Mouse (Mus musculus) yolk sac, embryonic 10.5 days (tissue): ENCODE results near the gene Prelid3b.

ENCODE experiments used
- DNase-seq: peaks from one replicate; pipeline ENCODE4 v3.0.0-alpha.2; 2017; ENCODE audit warnings: low spot score

The Prelid3b gene

DNA sequence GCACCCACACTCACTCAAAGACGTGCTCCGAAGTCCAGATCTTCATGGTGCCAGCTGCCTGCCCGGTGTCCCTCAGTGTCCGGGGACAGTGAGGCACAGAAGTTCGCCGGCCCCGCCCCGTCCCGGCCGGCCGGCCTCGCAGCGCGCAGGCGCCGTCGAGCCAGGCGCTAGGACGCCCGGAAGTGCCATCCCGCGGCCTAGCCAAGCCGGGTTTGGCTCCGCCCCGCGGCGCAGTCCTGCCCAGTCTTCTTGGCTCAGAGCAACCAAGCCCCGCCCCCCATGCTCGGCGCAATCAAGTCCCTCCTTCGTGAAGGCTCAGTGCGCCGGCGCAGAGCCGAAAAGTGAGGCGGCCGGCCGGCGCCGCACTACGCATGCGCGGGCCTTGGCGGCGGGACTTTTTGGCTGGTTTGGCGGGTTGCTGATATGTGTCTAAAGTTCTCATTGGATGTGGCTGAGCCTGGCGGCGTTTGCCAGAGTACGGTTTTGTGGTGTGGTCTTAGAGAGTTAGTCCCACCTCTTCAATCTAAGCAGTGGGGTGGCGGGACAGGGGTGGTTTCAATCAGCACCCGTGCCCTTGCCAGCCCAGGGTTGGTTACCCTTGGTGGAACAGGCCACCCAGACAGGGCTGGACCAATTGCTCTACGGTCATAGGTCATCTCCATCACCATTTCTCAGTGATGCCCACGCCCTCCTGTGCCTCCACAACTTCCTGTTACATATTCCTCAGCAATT, at the start of gene Prelid3b:
TSS of gene Prelid3b (minus strand) at position 264 of the 732 bp plus-strand sequence.
- DNase-seq: peak; percentile 99

DNA sequence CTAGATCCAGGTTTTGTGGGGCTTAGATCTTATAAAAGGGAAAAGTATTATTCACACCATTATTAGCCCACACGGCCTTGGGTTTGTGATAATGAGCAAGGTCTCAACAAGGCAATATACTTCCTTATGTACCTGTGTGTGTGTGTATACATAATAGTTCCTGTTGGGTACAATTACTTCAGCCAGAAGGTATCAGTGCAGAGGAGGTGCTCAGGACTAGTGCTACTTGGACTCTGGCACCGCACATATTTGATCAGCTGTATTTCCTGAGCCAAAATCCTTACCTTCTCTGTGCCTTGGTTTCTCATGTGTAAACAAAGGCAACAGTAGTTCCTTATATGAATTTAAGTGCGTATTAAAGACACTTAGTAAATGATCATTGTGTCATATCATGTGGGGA, 49.3 kb upstream of the Prelid3b start:
- no peak for DNase-seq

DNA sequence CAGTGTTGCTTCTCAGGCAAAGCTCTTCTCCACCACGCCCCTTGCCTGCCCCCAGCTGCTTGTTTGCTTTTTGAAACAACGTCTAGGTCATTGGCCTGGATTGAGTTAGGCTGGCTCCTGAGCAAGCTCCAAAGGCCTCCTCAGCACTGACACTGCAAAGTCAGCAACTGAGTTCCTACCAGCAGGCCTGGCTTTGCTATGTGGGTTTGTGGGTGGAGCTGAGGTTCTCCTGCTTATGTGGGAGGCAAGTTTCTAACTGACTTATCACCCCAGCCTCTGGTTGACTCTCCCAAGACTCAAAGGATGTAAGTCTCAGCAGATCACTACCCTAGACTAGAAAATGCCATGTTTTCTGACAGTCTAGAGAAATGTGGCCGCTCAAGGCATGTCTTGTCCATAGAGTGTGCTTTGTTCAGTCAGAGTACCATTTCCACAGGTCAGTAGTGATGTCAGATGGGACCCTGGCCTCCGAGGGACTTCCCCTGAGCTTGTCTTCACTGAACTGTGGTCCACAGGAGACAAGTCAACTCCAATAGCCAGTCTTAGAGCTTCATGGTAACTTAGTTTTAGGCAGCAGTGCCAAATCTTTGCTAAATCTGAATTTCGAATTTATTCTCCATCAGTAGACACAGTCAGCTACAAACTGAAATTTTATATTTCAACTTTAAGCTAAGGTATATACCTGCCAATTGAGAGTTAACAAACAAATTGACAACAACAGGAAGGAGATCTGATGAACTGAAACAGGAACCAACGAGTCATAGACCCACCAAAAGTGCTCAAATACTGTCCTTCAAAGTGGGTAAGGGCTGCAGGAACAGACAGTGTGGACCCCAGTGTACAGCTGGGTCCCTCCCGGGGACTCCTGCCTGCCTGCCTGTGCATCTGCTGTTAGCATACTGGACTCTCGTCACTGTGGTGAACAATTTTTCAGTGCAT, 44.5 kb upstream of the Prelid3b start:
- DNase-seq: peak; percentile 74

DNA sequence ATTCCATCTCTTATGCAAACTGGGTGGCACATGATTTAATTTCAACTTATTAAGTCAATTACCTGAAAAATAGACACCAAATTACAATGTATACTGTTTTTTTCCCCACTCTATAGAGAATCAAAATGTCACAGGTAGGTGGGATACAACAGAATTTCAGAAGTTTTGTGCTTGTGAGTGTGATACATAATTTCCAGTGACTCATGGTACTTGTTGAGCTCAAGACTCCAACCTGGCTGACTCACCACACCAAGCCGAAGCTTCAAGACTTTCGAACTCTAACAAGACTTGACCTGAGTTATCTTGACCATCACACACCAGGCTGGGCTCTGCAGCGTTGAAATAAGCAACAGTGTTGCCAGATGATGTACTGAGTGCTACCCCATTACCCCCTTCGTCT, 42.0 kb upstream of the Prelid3b start:
- DNase-seq: no peak

DNA sequence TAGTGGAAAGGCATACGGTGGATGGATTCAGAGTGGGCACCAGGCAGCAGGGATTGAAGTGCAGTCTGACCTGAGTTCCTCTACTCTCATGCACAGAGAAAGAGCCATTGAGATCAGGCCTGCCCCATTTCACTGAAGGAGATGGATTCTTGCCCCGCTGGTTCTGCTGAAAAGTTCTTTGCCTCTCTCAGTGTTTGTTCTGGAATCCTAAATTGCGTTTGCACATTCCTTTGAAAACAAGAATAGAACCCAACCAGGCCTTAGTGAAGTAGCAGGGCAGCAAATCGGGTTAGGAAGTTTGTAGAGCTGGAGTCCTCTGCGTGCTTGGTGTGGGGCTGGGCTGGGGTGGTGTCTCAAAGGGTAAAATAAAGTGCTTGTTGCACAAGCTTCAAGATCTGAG, 40.9 kb upstream of the Prelid3b start:
- DNase-seq: no peak

DNA sequence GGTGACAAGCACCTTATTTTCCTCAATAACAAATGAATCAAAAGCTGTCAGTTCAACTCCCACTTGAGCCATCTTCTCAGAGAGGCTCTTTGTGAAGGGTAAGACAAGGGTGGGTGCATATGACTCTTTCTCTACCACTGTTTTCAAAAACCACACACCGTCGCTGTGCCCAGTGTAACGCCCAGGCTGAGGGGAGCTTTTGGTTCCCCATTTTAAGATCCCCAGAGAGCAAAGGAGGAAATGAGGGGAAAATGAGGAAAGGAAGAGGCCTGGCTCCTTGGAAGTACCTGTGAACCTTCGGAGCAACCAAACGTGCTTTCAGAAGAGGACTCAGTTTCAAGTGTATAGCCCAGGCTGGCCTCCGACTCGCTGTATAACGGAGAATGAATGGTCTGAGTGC, 36.9 kb upstream of the Prelid3b start:
- no peak for DNase-seq

DNA sequence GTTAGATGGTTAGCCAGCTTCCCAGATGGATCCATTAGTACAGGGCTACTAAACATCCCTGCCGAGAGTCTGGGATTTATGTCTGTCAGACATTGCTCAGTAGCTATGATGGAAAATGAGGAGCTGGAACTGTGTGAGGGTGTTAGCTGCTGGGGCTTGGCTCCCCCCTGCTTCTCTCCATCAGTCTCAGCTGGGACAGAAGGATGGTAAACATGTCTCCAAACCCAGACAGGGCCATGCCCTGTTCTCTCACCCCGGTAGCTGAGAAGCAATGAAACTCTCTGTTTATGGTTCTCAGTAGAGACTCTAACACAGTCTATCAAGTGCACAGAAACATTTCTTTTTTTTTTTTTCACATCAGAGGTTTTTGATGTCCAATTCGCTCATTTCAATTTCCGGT, 35.1 kb upstream of the Prelid3b start:
- no peak for DNase-seq

DNA sequence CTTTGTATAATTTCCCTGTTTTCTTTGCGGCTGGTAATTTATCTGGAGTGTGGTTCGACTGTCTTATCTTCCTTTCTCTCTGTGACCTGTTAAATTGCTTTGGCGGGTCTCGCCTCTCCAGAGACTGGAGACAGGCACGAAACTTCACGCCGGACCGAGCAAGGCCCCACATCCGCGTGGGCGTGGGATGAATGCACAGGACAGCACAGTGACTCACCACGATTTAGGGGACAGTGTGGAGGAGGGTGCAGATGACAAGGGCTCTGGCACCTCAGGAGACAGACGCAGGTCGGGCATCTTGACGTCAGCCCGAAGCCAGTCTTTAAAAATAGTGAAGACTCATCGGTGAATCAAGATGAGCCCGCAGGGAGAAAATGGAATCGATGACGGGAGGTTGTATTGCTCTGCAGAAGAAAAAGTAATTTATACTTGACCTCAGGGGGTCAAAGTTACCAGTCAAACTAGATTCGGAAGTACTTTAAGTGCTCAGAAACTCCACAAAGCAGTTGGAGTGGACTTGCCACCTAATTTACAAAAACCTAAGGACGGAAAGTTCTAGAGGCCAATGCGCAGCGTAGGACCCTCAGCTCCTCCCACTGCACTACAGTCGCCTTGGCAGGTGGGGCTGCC, 30.1 kb upstream of the Prelid3b start:
- no peak for DNase-seq

DNA sequence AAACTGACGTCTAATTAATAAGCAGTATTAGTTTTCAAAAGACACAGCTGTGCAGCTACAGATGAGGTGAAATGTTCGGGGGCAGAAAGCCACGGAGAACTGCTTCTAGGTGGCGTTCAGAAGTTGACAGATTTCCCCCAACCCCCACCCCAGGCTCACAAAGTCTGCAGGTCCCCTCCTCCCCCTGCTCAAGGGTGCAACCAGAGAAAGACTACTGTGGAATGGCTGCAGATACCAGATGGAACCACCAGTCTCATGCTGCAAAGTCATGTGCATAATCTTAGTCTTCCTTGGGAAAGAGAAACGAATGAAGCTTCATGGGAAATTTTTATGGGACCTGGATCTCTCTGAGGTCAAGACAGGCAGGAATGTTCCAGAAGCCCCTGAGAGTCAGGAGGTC, 29.4 kb upstream of the Prelid3b start:
- DNase-seq: no peak

DNA sequence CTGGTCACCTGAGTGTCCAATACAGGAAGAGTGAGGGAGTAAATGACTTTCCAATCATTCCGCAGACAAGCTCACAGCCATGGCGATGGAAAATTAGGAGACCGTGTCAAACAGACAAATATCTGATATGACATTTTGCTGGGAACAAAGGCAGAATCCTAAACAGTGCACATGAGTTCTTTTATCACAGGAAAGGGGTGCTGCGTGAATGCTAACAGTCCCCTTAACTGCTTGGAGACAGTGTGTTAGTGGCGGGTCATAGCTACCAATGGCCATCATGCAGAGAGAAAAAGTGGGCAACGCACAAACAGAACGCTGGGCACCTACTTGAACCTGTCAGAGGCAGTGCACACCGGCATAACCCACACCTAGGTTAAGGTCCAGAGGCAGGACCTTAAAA, 28.6 kb upstream of the Prelid3b start:
- no peak for DNase-seq

DNA sequence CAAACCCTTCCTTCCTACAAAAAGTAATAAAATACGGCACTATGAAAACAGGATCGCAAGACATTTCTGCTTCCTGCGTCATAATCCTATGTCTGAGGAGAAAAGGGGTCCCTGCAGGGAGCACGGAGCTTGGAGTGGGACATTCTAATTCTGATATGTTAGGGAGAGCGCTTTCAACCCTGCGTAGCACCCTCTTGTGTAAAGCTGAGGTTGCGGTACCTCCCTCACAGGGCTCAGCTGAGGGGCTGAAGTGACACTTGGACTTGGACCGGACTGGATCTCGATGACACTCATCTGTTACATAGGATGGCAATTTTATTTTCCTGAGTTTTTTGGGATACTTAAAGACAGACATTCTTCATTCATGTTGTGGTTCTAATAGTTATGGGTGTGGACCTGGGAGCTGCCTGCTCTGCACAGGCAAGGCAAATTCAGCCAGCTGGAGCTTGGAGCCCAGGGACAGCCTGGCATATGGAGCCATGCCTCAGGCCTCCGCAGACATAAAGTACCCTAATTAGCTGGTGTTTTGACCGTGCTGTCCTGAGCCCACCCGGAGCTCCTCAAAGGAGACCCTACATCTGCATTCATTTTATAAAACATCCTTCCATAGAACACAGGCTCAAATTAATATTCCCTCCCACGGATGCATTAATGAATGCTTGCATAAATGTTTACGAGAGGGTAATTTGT, 28.1 kb upstream of the Prelid3b start:
- DNase-seq: no peak

DNA sequence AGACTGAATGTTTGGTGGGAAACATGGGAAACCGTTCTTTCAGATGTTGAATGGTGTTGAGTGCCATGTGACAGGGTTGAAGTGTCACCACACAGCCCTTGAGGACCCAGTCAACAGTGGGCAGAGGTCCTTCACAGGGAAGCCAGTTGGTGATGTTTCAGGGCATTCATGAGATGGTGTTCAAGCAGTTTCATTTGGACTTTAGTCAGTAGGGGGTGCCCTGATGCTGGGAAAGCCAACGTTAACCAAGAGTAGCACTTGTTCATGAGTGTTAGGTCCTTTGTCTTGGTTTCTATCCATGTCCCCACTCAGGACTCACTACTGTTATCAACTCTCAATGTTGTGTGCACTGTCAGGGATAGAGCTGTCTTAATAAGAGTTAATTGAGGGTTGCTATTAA, 20.0 kb upstream of the Prelid3b start:
- no peak for DNase-seq

DNA sequence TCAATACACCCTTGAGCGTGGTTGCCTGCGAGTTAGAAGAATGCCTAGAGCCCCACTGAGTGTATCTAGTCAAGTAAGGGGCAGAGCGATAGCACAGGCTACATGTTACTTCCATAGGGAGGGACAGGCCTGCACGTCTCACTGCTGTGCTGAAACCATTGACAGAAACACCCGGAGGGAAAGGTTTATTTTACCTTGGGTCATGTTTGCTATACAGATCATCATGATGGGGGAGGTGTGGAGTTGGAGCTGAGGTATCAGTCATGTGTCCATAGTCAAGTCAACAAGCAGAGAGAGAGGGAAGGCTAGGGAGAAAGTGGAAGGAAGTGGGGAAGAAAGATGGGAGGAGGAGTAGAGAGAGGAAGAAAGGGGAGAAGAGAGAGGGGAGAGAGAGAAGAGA, 14.1 kb upstream of the Prelid3b start:
- DNase-seq: no peak

DNA sequence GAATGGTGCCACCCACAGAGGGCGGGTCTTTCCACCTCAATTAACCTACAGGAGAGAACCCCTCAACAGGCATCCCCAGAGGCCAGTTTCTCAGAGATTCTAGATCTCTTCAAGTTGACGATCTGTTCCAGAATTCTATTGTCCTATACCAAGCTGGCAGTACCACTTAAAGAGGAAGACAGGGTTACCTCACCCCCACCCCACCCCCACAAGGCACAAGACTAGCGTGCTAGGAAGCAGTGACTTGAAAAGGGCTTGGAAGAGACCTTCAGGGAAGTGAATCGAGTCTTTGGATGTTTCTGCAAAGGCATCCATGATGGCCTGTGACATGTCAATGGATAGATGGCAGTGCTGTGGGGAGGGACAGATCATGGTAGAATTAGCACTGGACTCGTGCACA, 5.9 kb upstream of the Prelid3b start:
- DNase-seq: no peak

DNA sequence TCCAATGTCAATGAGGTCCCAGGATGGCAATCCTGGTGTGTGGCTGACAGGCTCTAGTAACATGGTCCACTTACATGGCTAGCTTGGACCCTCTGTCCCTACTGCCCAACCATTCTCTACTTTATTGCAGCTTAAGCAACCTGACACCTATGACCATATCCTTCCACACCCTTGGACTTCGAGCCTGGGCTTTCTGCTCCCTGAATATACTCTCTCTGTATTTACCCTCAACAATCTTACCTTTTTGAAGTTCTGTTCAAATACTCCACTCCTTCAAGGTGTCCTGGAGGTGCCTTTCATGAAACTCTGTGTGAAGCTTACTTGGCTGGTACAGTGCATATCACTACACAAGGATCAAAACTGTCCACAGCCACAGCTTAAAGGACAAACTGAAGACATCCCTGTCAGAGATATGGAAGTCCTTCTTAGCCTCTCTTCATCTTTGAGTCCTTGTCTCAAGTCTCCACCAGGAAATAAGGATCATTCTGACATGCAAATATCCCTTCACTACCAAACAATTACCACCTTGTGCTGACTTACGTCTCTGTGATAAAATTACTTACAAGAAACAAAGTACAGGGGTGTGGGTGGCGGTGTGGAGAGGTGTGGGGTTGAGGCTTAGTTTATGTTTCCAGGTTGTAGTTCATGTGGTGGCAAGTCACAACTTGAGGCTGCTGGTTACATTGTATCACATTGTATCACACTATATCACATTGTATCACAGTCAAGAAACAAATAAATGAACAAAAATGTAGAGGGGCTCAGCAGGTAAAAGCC, 4.8 kb upstream of the Prelid3b start:
- no peak for DNase-seq

DNA sequence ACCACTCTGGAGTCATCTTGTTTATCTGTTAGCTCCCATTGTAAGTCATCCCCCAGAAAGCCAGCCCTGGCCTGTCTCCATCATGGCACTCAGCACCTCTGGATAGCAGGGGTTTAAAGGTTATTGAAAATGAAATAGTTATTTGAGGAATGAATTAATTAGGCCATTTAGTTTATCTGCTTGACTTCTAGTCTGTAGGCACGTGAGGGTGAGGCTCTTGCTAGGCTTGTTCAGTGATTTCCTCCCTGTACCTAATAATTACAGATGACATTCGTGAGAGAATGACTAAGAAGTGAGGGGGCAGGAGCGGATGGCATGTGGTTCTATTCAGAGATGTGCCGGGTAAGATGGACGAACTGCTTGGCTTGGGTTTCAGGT, 658 bp upstream of the Prelid3b start:
- no peak for DNase-seq

DNA sequence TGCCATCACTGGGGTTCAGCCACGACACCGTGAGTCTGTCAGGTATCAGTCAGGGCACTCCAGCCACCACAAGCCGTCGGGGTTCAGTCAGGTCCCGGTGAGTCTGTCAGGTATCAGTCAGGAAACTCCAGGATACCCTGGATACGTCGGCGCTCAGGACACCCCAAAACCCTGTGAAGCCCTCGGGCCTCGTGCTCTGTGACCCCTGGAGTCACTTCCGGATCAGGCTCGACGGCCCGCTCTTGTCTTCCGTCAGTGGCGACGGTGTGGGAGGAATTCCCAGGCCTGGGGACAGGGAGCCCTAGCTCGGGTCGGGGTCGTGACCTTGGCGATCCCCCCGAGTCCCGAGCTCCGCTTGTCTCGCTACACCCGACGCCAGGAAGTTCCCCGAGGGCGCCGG, 474 bp downstream of the Prelid3b start:
- DNase-seq: no peak

DNA sequence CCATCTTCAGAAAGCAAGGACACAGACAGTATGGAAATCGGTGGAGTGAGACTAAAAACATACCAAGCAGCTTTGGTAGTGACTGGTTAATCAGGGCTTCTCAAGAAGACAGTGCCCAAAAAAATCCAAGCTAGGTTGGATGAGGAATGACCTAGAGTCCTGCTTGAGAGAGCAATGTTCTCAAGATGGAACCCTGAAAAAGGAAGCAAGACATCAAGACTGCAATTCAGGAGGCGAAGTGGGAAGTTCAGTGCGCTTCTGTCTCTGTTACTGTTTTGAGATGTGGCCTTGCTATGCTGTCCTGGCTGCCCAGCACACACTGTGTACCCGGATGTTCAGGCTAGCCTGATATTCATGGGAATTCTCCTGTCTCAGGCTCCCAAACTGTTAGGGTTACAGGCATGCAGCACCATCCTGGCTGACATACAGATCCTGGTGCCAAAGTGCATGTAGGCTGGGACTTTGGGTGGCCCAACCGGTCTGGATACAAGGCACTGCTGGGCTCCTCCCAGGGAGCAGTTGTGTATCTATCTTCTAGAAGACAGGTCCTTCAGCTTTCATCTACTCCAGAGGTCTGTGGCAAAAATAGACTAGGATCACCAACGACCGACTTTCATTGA, 2.0 kb downstream of the Prelid3b start:
- no peak for DNase-seq

DNA sequence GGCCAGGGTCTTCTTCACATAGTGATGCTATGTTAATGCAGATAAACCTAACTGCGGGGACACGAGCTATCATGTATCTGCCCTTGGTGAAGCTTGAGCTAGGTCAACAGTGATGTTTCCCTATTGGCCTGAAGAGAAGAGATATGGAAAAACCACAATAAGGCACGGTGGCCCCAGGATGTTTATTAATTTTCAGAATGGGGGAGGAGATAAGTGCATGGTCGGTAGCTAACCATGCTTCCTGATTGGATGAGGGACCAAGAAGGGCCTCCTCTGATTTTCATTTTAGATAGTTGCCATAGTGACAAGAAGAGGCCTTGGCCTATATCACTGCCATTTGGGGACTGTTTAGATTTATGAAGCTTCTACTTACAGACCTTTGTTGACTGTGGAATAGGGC, 2.5 kb downstream of the Prelid3b start:
- no peak for DNase-seq

DNA sequence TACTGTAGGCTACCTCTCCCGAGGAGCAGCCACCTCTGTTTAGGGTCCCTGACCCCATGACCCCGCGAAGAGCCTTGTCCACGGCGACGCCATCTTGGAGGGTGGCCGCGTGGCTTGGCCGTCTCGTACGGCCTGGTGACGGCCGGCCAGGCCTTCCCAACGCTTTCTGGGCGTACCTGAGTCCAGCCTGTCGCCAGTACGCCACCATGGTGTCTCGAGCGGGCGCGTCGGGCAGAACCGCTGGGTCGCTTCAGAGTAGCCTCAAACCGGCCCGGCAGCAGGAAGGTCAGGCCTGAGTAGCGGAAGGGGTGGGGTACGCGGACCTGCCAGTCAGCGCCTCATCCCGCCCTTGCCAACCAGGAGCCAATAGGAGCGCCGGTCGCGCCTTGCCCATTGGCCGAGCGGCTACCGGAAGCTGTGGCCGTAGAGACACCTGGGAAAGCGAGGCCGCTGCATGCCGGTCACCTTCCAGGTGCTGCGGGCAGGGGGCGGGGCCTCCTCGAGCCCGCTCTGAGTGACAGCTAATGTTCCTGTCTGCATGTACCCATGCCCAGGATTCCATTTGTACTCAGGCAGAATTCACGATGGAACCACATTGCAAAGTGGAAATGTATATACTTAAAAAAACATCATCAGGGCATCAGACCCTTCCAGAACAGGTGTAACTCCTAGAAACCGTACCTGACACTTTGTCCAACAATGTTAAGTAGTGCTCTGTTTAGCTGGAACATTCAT, 8.9 kb downstream of the Prelid3b start, which contains the start of gene Atp5e:
TSS of gene Atp5e (minus strand) at position 317 of the 735 bp plus-strand sequence.
- peak; percentile 95 for DNase-seq
